Mouse (Mus musculus) fibroblast of lung, adult 2 months (primary cell): Measurements from ENCODE around the gene Rps6ka5.
A peak's percentile ranks its signal among the peaks of the same experiment; 100 is the strongest.

ENCODE experiments used
- DNase-seq: peaks from one replicate; pipeline ENCODE4 v3.0.0-alpha.2; 2011; ENCODE audit warnings: low read depth

Gene Rps6ka5

GRCm38 (mm10) chr12:100529651-100530050, 197.1 kb downstream of the Rps6ka5 start:
- DNase-seq = no peak

- DNase-seq = peak; percentile 65
Observed at GRCm38 (mm10) chr12:100529172-100529571, 197.6 kb downstream of the Rps6ka5 start.

- DNase-seq = no peak
Observed at GRCm38 (mm10) chr12:100528246-100528645, 198.5 kb downstream of the Rps6ka5 start.

- no peak for DNase-seq
Observed at GRCm38 (mm10) chr12:100527753-100528152, 199.0 kb downstream of the Rps6ka5 start.

- no peak for DNase-seq
Observed at GRCm38 (mm10) chr12:100527241-100527640, 199.5 kb downstream of the Rps6ka5 start.

- no peak for DNase-seq
Observed at GRCm38 (mm10) chr12:100525939-100526338, 200.8 kb downstream of the Rps6ka5 start.

GRCm38 (mm10) chr12:100520794-100521186, 206.0 kb downstream of the Rps6ka5 start, which contains the start of gene Ttc7b:
Gene Ttc7b (minus strand): TSS chr12:100520826.
- DNase-seq = no peak

- no peak for DNase-seq
Observed at GRCm38 (mm10) chr12:100520077-100520793, 206.5 kb downstream of the Rps6ka5 start.

- peak; percentile 60 for DNase-seq
Observed at GRCm38 (mm10) chr12:100519684-100520076, 207.1 kb downstream of the Rps6ka5 start.

- DNase-seq = no peak
Observed at GRCm38 (mm10) chr12:100517371-100517770, 209.4 kb downstream of the Rps6ka5 start.

GRCm38 (mm10) chr12:100516161-100516838, 210.5 kb downstream of the Rps6ka5 start:
- no peak for DNase-seq

- no peak for DNase-seq
Observed at GRCm38 (mm10) chr12:100515493-100515892, 211.3 kb downstream of the Rps6ka5 start.

- DNase-seq = no peak
Observed at GRCm38 (mm10) chr12:100514611-100515010, 212.2 kb downstream of the Rps6ka5 start.

- DNase-seq = no peak
Observed at GRCm38 (mm10) chr12:100513131-100513530, 213.7 kb downstream of the Rps6ka5 start.

GRCm38 (mm10) chr12:100512641-100513040, 214.1 kb downstream of the Rps6ka5 start:
- DNase-seq = no peak

- DNase-seq = no peak
Observed at GRCm38 (mm10) chr12:100509615-100510282, 217.0 kb downstream of the Rps6ka5 start.

GRCm38 (mm10) chr12:100508668-100509067, 218.1 kb downstream of the Rps6ka5 start:
- no peak for DNase-seq

GRCm38 (mm10) chr12:100505484-100505883, 221.3 kb downstream of the Rps6ka5 start:
- no peak for DNase-seq

- DNase-seq = no peak
Observed at GRCm38 (mm10) chr12:100504585-100504984, 222.2 kb downstream of the Rps6ka5 start.

- DNase-seq = no peak
Observed at GRCm38 (mm10) chr12:100503659-100504058, 223.1 kb downstream of the Rps6ka5 start.

GRCm38 (mm10) chr12:100502544-100502943, 224.2 kb downstream of the Rps6ka5 start:
- DNase-seq = no peak

GRCm38 (mm10) chr12:100501261-100501660, 225.5 kb downstream of the Rps6ka5 start:
- DNase-seq = no peak

GRCm38 (mm10) chr12:100499469-100499868, 227.3 kb downstream of the Rps6ka5 start:
- DNase-seq = no peak
